Mouse (Mus musculus) bone marrow, adult 2 months (tissue): ENCODE measurements around the gene Cyp3a16.
"Not testable (repeated sequence)": the region's sequence is repeated elsewhere in the genome, so short reads cannot be mapped to it uniquely, and the experiment has no call there.

Experiments used
- CTCF ChIP-seq: fragments of 200-500 bp; IDR thresholded peaks from 2 replicates; pipeline ENCODE4 v1.5.1; 2011; ENCODE audit warnings: low read length, control low read depth; ENCODE audit not compliant: control insufficient read depth, insufficient read depth
- POLR2A ChIP-seq: fragments of 200-500 bp; IDR thresholded peaks from 2 replicates; pipeline ENCODE4 v1.6.1; 2011; ENCODE audit warnings: low read depth, mild to moderate bottlenecking, control low read depth, low read length, borderline replicate concordance; ENCODE audit not compliant: control insufficient read depth

GRCm38 (mm10) chr5:145469623-145470022 lies at the start of gene Cyp3a16:
- not testable (repeated sequence) for TF ChIP-seq POLR2A, CTCF
